Mouse (Mus musculus) heart, adult 2 months (tissue): Measurements from ENCODE around the gene Lmf2.

Source experiments
- CTCF ChIP-seq: fragments of 200-600 bp; IDR thresholded peaks from 2 replicates; pipeline ENCODE4 v1.8.1; 2022; ENCODE audit warnings: antibody characterized with exemption, mild to moderate bottlenecking, moderate library complexity
- EP300 ChIP-seq: fragments of 200-500 bp; IDR thresholded peaks from 2 replicates; pipeline ENCODE4 v1.6.1; 2011; ENCODE audit warnings: low read depth, low read length, control low read depth; ENCODE audit not compliant: insufficient read depth

DNA sequence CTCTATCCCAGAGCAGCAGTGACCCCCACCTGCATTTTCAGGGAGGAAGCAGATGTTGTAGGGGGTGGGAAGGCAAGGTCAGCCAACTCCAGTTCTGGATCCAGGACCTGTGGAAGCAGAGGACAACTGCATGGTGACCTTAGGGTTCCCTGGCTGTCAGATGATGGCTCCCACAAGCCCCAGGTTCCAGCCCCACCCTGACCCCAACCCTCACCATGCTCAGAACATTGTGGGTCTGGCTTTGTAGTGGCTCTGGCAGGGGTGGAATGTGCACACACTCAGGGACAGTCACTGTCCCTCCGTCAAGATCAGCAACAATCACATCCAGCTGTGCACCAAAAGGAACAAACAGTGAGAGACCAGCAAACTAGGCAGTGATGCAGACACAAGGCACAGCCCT, 49.5 kb downstream of the Lmf2 start:
- TF ChIP-seq CTCF (no peak), EP300 (no peak)
